Mouse (Mus musculus) G1E-ER4 (cell line): ENCODE results near the gene Mkrn2os. TPM values are rescaled to one million over a fixed set of nuclear protein-coding genes. Genes with fewer than 3 reads are reported as not detected.

Source experiments
- GATA1 ChIP-seq: IDR thresholded peaks from one replicate; pipeline ENCODE4 v1.8.0; 2012; ENCODE audit warnings: low read length, inconsistent platforms
- polyA plus RNA-seq: library from polyadenylated mRNA; stranded (reverse); fragments of >175 nt; gene quantifications from 2 replicates; pipeline ENCODE4 v1.2.3, GENCODE M21; 2012

Gene Mkrn2os
- polyA plus RNA-seq = not detected in 2 replicates

- no peak for TF ChIP-seq GATA1
These were observed at the start of gene Mkrn2os for GRCm38 (mm10) chr6:115592458-115592857. Gene Mkrn2os, minus strand, starts transcription at chr6:115592576.

GRCm38 (mm10) chr6:115634015-115634414 is 41.6 kb upstream of the Mkrn2os start:
- TF ChIP-seq GATA1 = no peak

GRCm38 (mm10) chr6:115631056-115631795 is 38.9 kb upstream of the Mkrn2os start:
- TF ChIP-seq GATA1 = no peak

- no peak for TF ChIP-seq GATA1
These were observed 33.7 kb upstream of the Mkrn2os start for GRCm38 (mm10) chr6:115626121-115626520.

GRCm38 (mm10) chr6:115620942-115621341 is 28.6 kb upstream of the Mkrn2os start:
- no peak for TF ChIP-seq GATA1

- no peak for TF ChIP-seq GATA1
These were observed 27.4 kb upstream of the Mkrn2os start for GRCm38 (mm10) chr6:115619818-115620217.

- TF ChIP-seq GATA1 = no peak
These were observed 23.6 kb upstream of the Mkrn2os start for GRCm38 (mm10) chr6:115615983-115616382.

- TF ChIP-seq GATA1 = no peak
These were observed 21.4 kb upstream of the Mkrn2os start for GRCm38 (mm10) chr6:115613793-115614192.

- TF ChIP-seq GATA1 = no peak
These were observed 17.9 kb upstream of the Mkrn2os start for GRCm38 (mm10) chr6:115610301-115610700.

GRCm38 (mm10) chr6:115609121-115609520 is 16.7 kb upstream of the Mkrn2os start:
- TF ChIP-seq GATA1 = no peak

GRCm38 (mm10) chr6:115607429-115607828 is 15.1 kb upstream of the Mkrn2os start:
- no peak for TF ChIP-seq GATA1

- TF ChIP-seq GATA1 = no peak
These were observed 14.1 kb upstream of the Mkrn2os start for GRCm38 (mm10) chr6:115606461-115606860.

- no peak for TF ChIP-seq GATA1
These were observed 9.5 kb upstream of the Mkrn2os start, which contains the start of gene Mkrn2 for GRCm38 (mm10) chr6:115601715-115602523. Gene Mkrn2, plus strand, starts transcription at chr6:115601902.

- TF ChIP-seq GATA1 = no peak
These were observed 8.9 kb upstream of the Mkrn2os start for GRCm38 (mm10) chr6:115601322-115601714.

GRCm38 (mm10) chr6:115595667-115596066 is 3.3 kb upstream of the Mkrn2os start:
- TF ChIP-seq GATA1 = no peak

- TF ChIP-seq GATA1 = no peak
These were observed 2.1 kb upstream of the Mkrn2os start for GRCm38 (mm10) chr6:115594463-115594862.
